Mouse (Mus musculus) left cerebral cortex, adult 2 months (tissue): ENCODE measurements at regions not wholly inside any gene's neighbourhood (a gene's known extent, or its start where the extent isn't known, plus 50 kb on each side); places are given as distances from the start of the nearest gene placed in this dataset.

Source experiments
- DNase-seq, 2 experiments: peaks; one replicate each; pipeline ENCODE4 v3.0.0; 2021 to 2022; ENCODE audit warnings: low spot score in 2 of 2, mixed read lengths in 1 of 2; ENCODE audit errors: extremely low spot score in 1 of 2
- H3K27ac ChIP-seq: fragments of 200-600 bp; 2 replicates; pipeline ENCODE4 v1.8.1; 2022
- H3K4me3 ChIP-seq: fragments of 200-600 bp; 2 replicates; pipeline ENCODE4 v1.8.1; 2022
- CTCF ChIP-seq: fragments of 200-600 bp; IDR thresholded peaks from 2 replicates; pipeline ENCODE4 v1.8.1; 2022; ENCODE audit warnings: antibody characterized with exemption, mild to moderate bottlenecking, moderate library complexity
- intact Hi-C: fragments of 180-260 bp; cut with DNase I; formaldehyde crosslinking; loops from one replicate; pipeline ENCODE4 v1.15.1; 2025

DNA sequence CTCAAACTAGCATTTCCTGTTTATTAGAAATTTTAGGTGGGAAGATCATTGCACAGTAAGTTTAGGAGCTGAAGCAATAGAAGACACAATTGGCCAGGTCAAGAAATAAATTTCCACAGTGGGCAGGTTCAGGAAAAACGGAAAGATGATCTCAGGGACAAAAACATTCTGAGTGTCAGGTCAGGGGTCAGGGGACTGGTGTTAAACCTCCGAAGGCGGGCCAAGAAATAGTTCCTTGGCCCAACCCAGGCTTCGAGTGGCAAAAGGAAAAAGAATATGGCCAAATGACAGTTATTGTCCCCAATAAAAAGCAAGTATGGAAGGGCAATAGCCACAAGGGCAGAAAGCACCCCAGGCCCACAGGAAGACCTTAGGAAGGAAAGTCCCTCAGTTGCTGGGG is 144.0 kb downstream of the Fam43a start:
- Histone ChIP-seq H3K4me3 (no peak overlapping the region), H3K27ac (no peak overlapping the region)
- TF ChIP-seq CTCF, result no peak
- DNase-seq, result no peak
- intact Hi-C loops, result no loop called here

DNA sequence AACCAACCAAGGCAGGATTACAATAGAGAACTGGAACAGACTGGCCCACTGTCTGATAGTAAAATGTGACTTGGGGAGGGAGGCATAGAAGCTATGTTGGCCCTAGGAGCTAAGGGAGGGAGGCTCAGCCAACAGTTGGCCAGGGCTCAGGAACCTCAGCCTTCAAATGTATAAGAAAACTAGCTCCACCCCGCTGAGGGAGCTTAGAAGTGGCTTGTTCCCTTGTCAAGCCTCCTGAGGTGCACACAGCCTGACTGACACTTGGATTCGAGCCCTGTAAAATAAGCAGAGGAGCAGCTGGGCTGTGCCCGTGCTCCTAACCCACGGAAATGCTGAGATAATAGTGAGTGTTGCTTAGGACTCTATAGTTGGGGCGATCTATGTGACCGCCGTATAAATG is 144.7 kb downstream of the Fam43a start:
- DNase-seq, result no peak
- intact Hi-C loops, result no loop called here
- no peak overlapping the region for H3K27ac ChIP-seq
- no peak overlapping the region for H3K4me3 ChIP-seq
- TF ChIP-seq CTCF, result no peak

DNA sequence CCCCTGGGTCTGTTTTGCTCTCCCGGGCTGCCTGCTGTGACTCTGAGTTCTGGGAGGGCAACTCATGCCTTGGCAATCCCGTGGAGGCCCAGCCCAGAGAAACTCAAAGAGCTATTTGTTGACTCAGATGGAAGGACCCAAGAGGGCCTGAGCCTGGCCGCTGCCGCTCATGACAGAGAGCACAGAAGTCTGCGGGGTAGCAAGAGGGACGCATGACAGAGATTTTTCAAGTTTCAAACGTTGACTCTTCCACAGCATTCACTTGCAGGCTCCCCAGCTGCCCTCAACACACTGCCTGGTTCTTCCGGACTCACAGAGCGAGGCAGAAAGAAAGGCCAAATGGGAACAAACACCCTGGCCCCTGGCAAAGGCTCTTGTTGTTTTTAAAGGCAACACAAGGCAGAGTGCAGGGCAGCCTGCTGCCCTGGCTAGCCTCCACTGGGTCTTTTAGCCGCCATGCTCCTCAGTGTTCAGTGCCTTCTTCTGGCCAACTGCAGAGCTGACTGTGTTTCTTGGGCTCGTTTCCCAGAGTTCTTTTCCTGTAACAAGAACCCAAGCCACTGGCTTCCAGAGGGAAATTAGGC is 146.2 kb downstream of the Fam43a start:
- no peak overlapping the region for H3K4me3 ChIP-seq
- peak overlapping the region; percentile 53; the same call in 1 of the 2 replicates for H3K27ac ChIP-seq
- intact Hi-C loops, result no loop called here
- no peak; the same call in 1 of the 2 replicates for TF ChIP-seq CTCF
- peak; percentile 21 to 38 for DNase-seq

DNA sequence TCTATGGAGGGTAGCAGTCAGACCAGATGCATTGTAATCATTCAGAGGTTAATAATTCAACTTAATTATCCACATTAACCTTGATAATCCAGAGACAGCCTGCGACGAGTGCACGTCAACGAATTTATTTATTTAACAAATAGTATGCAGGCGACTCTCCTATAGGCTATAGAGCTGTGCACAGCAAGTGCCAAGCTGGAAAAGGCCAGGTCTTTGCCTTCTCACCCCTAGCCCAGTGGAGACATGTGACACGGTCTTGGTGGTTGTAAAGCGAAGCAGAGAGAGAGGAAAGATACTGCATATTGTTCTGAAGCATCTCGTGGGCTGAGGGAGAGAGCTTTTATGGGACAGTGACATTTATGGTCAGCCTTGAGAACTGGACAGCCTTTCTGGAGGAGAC is 146.7 kb downstream of the Fam43a start:
- H3K4me3 ChIP-seq, result no peak overlapping the region
- TF ChIP-seq CTCF, result no peak
- DNase-seq, result no peak
- intact Hi-C loops, result no loop called here
- no peak overlapping the region for H3K27ac ChIP-seq

DNA sequence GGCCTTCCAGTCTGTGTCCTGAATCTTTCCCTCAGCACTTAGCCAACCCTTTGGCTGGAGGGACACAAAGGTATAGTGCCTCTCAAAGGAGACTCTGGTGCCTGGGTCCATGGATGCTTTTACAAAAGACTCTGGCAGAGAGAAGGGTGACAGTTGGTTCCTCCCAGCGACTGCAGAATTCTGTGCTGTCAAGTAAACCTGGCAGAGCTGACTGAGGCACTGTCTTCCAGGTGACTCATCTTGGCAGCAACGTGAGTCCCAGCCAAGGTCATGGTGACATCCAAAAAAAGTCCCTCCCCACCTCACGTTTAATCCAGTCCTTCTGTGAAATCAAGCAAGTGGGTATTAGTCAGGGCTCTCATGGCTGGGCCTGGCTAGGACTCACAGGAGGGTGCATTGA is 150.3 kb downstream of the Fam43a start:
- TF ChIP-seq CTCF, result no peak
- no peak overlapping the region for H3K4me3 ChIP-seq
- no peak for DNase-seq
- intact Hi-C loops, result no loop called here
- H3K27ac ChIP-seq, result no peak overlapping the region

DNA sequence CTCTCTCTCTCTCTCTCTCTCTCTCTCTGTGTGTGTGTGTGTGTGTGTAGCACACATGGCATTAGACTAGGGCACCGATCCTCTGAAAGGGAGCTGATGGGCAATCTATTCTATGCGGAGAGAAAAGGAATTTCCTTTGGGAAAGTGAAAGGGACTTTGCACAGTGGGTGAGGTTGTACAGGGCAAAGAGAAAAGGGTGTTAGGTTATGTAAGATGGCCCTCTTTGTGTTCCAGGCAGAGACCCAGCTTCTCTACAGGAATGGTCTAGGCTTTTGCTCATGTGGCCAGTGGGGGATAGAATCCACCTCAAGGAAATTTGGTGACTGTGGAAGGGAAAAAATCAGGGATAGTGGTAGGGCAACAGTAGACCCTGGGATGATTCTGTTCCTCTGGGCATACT is 156.2 kb downstream of the Fam43a start:
- H3K27ac ChIP-seq, result no peak overlapping the region
- no peak overlapping the region for H3K4me3 ChIP-seq
- TF ChIP-seq CTCF, result no peak
- no peak for DNase-seq
- intact Hi-C loops, result no loop called here

DNA sequence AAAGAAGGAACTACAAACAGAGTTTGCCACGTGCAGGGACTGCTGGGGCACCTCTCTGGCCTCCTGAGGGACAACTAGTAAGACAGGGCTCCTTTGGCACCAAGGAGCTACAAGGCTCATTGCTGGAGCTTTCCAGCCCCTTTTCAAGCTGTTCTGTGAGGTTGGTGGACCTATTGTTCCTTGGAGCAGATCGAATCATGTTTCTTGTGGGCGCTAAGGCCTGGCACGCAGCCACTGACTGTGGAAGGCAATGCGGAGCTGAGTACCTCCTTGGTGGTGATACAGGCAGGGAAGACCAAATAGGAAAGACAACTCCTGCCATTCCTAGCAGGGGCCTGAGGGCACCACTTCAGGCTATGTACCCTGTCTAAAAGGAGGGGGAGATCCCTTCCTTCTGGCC is 157.2 kb downstream of the Fam43a start:
- Histone ChIP-seq H3K27ac (no peak overlapping the region), H3K4me3 (no peak overlapping the region)
- peak in 1 of 2 experiments; percentile 18 for DNase-seq
- no peak for TF ChIP-seq CTCF
- intact Hi-C loops, result no loop called here

DNA sequence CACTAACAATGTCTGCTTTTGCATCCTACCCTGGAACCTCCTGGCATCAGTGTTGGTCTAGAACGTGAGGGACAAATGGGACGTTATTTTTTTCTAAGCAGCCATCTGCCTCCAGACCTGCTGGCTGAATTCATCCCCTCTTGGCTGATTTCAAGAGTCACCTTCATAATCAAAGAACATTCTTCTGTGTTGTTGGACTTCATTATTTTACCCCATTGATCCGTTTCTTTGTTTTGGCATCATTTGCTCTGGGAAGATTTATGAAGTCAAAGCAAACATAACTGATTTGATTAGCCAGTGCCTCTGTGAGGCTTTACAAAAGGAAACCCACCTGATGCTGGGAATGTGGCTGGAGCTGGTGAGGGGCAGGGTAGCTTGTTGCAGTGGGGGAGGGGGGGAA is 158.0 kb downstream of the Fam43a start:
- DNase-seq, result no peak
- H3K27ac ChIP-seq, result no peak overlapping the region
- no peak overlapping the region for H3K4me3 ChIP-seq
- TF ChIP-seq CTCF, result no peak
- intact Hi-C loops, result no loop called here

DNA sequence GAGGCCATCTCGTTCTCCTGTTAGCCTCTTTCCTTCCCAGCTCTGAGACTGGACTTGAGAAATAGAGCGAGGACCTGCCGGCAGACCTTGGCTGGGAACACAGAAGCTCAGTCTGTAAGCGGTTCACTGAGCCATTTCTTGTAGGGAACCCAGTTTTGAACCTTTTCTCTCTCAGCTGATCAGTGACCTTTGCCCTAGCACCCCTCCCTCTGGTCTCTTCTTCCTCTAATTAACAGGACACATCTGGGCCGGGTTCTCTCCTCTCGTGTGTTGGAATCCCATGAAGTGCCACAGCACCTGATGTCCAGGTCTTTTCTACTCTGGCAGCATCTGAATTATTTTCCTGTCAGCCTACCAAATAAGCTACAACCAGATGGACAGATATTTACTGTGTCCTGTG is 158.5 kb downstream of the Fam43a start:
- intact Hi-C loops, result no loop called here
- Histone ChIP-seq H3K4me3 (no peak overlapping the region), H3K27ac (no peak overlapping the region)
- no peak for DNase-seq
- no peak for TF ChIP-seq CTCF

DNA sequence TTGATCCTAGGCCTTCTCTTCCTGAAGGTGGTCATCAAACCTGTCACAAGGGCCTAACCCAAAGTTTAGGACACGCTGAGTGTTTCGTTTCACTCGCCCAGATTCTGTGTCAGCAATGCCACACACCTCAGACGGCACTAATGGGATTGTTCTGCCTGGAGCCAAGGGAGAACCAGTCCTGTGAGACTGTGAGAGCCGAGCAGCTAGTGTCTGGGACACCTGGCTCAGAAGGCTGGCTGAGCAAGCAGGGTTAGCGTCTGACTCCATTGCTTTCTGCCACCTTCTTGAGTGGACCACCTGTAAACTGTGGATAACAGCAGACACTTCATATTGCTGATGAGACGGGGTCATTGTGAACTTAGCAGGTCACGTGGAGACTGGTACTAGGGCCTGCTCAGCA is 160.0 kb downstream of the Fam43a start:
- TF ChIP-seq CTCF, result no peak
- H3K27ac ChIP-seq, result no peak overlapping the region
- no peak overlapping the region for H3K4me3 ChIP-seq
- intact Hi-C loops, result no loop called here
- no peak for DNase-seq

DNA sequence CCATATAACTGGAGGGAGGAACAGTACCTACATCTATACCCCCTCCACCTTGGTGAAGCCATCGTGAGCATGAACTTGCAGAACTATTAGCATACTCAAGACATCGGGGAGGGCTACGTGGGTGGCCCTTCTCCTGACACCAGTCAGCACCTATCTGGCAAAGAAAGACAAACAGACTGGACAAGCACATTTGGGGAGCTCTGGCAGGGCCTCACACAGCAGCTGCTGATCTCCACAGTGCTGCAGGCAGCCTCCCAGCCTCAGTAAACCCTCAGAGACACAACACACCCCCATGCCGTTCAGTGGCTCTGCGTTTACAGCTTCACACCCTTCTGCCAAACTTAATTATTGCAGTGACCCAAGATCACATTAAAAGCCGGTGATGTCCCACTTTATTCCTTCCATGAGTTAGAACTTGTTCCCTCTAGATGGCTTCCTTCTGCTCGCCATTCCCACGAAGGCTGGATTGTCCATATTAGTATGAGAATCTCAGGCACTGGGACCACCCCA is 161.7 kb downstream of the Fam43a start:
- H3K27ac ChIP-seq, result no peak overlapping the region
- H3K4me3 ChIP-seq, result no peak overlapping the region
- intact Hi-C loops, result no loop called here
- DNase-seq, result no peak
- no peak for TF ChIP-seq CTCF

DNA sequence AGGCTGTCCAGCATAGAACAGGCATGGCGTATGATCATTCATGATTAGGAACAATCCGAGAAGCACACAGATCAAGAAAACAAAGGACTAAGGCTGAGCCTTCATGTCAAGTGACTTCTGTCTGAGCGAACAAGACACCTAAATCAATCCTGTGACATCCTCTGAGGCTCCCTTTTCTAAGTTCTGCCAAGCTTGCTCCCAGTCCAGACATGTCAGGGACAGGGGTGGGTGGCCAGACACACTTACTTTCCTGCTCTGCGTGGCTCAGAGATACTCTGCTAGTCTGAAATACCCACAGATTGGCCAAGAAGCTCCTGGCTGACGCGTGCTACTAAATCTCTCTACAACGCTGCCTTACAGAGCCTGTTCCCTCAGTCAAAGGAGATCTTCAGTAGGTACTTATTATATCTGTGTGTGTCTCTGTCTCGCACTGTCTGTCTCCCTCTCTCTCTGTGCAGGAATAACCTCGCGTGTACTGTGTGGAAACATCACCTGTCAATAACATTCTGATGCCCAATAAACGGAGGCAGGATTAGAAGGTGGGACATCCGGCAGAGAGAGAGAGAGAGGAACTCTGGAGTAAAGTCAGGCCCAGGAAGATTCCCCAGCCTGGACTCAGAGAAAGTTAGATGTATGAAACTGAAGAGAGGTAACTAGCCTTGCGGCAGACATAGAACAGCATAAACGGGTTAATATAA is 163.5 kb downstream of the Fam43a start:
- H3K27ac ChIP-seq, result no peak overlapping the region
- intact Hi-C loops, result no loop called here
- TF ChIP-seq CTCF, result no peak

DNA sequence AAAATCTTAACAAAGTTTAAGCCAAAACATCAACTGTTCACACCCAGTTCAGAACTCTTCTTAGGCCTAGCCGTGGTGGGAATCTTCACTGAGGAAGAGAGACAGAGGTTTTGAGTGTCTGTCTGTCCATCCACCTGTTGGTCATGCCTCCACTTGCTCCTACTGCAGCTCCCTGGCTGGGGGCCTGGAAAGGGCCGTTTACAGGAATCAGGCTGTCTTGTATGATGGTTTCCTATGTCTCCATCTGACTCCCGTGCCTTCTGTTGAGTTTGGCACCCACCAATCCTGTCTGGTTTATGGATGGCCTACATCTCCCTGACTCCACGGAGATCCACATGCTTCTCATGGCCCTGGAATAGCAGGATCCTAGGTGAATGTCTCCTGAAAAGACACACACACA is 166.1 kb downstream of the Fam43a start:
- no peak for DNase-seq
- no peak overlapping the region for H3K4me3 ChIP-seq
- intact Hi-C loops, result no loop called here
- TF ChIP-seq CTCF, result no peak
- H3K27ac ChIP-seq, result no peak overlapping the region

More for the DNA sequence above, 163.5 kb downstream of the Fam43a start:
- no peak for DNase-seq
- no peak overlapping the region for H3K4me3 ChIP-seq
